Mouse (Mus musculus) ES-Bruce4 (cell line): ENCODE data around the gene Vps9d1.

ENCODE experiments used
- CTCF ChIP-seq: IDR thresholded peaks from one replicate; pipeline ENCODE4 v1.8.1; 2011; ENCODE audit warnings: low read depth, low read length
- POLR2A ChIP-seq: IDR thresholded peaks from one replicate; pipeline ENCODE4 v1.8.1; 2011; ENCODE audit warnings: low read length; ENCODE audit not compliant: insufficient read depth

GRCm38 (mm10) chr8:123290166-123290565, 36.0 kb upstream of the Vps9d1 start:
- TF ChIP-seq POLR2A (no peak), CTCF (peak; percentile 78)
